Mouse (Mus musculus) liver, embryonic 13.5 days (tissue): ENCODE data around the gene Gramd1b. TPM values are rescaled to one million over a fixed set of nuclear protein-coding genes. Genes with fewer than 3 reads are reported as not detected.

ENCODE experiments used
- polyA plus RNA-seq: library from polyadenylated mRNA; unstranded; fragments of >200 nt; fragmentation: Nextera tagmentation; extraction: Ambion mirVana; gene quantifications from 2 replicates; pipeline ENCODE4 v1.2.1, GENCODE M21; 2015

Gramd1b gene
- polyA plus RNA-seq, 1 experiment from 2014 or later, result 0.44 TPM

Other genes with a start within 250 kb of the Gramd1b start
- not detected in 2 replicates for gene Gm21915, start 139.2 kb upstream of the Gramd1b start, polyA plus RNA-seq
- 1.6 and 1.7 TPM in 2 replicates for gene Clmp, start 154.6 kb upstream of the Gramd1b start, polyA plus RNA-seq